Mouse (Mus musculus) brain, adult 2 months (tissue): ENCODE results near the gene Klf13.

Experiments used
- DNase-seq: peaks from one replicate; pipeline ENCODE4 v3.0.0; 2011; ENCODE audit warnings: low read depth, low spot score

Klf13 gene

GRCm38 (mm10) chr7:63888674-63889073 lies 50.0 kb downstream of the Klf13 start:
- DNase-seq = no peak

DNA sequence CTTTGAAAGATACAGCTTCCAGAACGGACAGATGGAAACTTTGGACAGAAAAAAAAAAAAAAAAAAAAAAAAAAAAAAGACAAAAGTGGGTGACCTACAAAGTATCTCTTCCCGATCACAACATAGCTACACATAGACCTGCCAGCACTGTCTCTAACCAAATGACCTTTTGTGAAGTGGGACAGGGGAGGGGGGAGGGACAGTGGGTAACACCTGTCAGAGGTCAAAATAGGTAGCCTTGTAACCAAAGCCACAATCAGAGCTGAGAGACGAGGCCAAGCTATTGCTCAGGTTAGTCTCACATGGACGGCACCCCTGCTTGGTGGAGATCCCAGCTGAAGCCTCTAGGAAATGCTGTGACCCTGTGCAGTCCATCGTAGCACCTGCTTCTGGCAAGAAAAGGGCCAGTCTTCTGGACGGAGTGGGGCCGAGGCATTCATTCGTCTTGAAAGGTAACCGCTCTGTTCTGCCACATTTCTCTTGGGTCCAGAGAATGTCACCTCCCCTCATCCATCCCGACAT lies 51.1 kb downstream of the Klf13 start:
- no peak for DNase-seq

DNA sequence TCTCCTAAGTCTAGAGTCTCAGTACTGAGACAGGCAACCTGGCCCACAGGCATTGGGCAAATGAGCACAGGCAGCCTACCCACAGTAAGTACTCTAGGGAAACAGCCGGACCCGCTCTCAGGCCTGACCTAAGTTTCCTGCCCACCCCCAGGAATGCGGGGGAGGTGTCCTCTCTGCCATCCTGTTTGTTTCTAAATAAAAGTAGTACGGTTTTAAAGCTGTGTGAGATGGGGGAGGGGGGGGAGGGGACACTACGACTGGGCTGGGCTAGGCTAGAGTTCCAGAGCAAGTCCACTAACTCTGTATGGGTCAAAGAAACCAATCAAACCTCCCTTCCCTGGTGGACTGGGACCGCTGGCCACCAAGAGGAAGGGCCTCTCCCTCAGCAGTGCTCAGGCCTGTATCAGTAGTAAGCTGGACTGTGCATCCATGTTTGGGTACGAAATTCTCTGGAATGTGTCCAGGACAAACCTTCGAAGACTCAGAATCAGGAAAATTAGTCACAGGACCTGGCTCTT lies 51.6 kb downstream of the Klf13 start:
- DNase-seq = no peak

DNA sequence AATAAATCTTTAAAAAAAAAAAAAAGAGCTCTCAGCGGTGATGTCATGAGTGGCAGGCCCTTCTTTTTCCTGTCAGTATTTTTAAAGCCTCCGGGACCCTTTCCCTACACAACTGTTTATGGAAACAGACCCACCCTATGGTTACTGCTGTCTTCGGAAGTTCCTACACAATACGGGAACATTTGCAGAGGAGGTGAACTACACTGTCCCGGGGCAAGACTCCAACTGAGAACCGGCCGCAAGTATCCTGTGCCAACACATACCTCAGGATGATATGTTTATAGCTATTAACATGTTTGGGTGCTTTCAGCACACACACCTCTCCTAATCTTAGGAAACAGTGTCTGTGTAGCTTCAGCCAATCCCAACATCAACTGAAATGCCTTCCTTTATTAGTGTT lies 53.7 kb downstream of the Klf13 start:
- no peak for DNase-seq

DNA sequence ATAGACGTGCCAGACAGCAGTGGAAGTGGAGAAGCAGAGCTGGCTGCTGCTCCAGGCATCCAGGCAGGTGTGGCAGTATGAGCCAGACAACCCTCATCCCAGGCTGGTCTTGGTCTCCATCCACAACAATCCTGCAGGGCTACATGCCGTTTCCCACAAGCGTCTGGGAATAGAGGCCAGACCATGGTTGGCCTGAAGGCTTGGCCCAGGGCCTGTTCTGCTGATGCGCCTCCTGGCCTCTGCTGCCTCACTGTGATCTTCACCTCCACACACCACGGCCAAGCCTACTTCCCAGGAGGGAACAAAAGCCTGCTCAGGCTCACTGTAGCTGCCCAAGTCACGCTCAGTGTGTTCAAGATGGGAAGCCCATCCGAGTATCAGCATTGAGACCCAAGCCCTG lies 56.0 kb downstream of the Klf13 start:
- DNase-seq = peak; percentile 77

DNA sequence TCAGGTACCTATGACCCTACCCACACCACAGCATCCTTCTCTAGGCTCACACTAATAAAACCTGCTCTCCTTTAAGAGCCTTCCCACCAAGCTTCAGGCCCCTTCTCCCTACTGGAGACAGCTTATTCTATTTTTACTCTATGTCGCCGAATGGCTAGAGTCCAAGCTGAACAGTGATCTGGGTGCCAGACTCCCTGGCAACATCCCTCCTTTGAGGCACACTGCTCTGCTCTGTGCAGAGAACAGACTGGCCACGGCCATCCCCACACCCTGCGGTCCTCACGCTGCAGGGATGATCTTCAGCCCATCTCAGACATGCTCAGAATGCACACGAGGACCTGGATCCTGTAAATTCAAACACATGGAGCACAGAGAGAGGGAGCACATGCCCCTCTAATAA lies 59.1 kb downstream of the Klf13 start:
- DNase-seq = peak; percentile 83

DNA sequence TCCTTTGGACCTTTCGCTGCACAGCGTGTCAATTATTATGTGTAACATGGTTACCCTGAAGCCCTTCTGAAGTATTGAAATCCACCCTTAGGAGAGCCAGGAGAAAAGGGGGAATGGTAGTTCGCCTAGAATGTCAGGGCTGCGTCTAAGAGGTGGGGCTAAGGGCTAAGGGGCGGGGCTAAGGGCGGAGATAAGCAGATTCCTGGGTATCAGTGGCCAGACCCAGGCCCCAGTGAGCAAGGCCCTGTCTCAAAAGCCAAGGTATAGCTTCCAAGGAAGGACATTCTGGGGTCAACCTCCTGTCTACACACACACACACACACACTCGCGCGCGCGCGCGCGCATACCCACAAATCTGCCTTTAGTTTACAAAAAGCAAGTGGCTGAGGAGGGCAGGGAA lies 61.1 kb downstream of the Klf13 start:
- DNase-seq = no peak

- no peak for DNase-seq
Measured at GRCm38 (mm10) chr7:63876640-63877039, 62.1 kb downstream of the Klf13 start.

DNA sequence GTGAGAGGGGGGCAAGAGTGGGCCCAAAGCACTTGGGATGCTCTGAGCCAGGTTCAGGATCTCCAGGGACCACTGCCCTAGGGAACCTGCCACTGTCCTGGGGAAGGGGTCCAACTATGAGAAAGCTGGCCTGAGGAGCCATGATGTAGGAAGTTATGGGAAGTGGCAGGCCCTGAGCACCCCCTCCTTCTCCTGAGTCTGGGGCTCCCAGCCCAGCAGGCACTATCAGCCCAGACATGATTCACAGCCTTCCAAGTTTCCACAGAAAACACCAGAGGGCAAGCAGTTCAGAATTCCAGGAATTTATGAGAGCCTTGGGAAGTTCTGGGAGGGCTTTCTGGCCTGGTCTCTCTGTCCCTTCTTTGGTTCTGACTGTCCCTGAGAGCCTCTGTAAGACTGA lies 63.0 kb downstream of the Klf13 start:
- DNase-seq = no peak

- DNase-seq = no peak
Measured at GRCm38 (mm10) chr7:63873880-63874279, 64.8 kb downstream of the Klf13 start.

DNA sequence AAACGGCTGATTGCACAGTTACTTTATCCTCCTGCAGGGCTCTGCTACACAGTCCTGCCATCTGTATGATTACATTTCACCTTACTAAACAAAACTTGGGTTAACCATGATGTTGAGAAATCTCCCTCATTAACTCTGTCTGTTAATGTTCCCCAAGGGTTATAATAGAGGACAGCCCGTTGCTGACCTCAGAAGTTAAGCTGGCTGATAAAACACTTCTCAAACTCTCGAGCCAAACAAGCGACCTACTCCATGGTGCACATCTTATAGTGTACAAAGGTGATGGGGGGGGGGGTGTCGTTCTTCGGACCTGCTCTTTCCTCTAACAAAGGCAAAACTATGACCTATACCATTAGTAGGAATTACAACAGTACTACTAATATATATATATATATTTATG lies 67.0 kb downstream of the Klf13 start:
- no peak for DNase-seq

GRCm38 (mm10) chr7:63868356-63868918 lies 70.3 kb downstream of the Klf13 start:
- DNase-seq = no peak

DNA sequence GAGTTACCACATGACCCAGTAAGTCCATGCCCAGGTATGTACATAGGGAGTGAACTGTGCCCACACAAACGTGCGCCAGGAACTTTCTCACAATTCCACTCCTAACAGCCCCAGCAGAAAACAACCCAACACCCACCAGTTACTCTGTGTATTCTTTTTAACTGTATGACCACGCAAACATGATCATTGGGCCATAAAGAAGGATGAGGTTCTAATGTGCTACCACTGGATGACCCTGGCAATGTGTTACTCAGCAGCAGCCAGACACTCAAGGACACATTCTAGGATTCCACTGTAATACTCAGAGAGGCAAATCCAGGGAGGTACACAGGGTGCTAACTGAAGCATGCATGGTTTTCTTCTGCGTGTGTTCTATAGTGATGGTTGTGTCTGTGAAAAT lies 72.8 kb downstream of the Klf13 start:
- DNase-seq = no peak

- DNase-seq = no peak
Measured at GRCm38 (mm10) chr7:63863046-63863445, 75.7 kb downstream of the Klf13 start.

DNA sequence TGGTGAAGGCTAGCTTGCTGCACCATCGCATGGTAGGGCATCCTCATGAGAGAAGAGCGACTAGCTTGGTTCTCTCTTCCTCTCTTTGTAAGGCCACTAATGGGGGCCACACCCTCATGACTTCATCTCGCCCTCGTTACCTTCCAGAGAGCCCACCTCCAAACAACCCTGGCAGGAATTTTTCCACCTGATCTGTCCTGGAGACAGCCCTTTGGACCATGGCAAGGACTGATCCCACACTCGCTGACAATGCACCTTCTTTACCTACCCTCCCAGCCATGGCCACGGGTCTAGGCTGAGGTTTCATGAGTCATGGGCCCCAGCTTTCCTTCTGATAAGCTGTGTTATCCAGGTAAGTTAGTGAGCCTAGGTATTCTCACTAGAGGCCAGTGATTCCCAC lies 77.6 kb downstream of the Klf13 start:
- DNase-seq = no peak

- peak; percentile 91 for DNase-seq
Measured at GRCm38 (mm10) chr7:63858571-63859152, 80.1 kb downstream of the Klf13 start.

DNA sequence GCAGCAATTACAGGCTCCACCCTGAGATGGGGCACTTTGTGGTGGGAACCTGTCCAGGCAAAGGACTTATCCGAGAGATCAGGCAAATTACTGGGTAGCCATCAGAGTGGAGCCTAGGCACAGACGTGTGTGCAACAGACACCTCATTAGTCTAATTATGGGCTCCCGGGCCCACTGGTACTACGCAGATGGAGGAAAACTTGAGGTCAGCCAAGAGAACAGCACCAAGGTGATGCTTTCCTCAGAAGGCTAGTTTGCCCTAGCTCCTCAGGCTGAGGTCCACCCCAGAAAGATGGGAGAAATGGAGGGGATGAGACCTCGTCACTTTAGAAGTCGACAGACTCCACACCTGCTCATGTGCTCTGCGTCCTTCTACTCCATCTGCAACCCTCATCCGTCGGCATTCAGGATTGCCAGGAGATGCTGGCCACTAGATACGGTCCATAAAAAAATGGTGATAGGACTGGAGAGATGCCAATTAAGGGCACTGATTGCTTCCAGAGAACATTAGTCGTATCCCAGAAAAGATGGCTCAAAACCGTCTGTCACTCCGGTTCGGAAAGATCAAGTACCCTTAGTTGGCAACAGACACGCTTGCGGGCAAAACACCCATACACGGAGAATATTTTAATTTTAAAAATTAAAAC lies 80.8 kb downstream of the Klf13 start:
- no peak for DNase-seq

GRCm38 (mm10) chr7:63855283-63855682 lies 83.4 kb downstream of the Klf13 start:
- DNase-seq = peak; percentile 76

DNA sequence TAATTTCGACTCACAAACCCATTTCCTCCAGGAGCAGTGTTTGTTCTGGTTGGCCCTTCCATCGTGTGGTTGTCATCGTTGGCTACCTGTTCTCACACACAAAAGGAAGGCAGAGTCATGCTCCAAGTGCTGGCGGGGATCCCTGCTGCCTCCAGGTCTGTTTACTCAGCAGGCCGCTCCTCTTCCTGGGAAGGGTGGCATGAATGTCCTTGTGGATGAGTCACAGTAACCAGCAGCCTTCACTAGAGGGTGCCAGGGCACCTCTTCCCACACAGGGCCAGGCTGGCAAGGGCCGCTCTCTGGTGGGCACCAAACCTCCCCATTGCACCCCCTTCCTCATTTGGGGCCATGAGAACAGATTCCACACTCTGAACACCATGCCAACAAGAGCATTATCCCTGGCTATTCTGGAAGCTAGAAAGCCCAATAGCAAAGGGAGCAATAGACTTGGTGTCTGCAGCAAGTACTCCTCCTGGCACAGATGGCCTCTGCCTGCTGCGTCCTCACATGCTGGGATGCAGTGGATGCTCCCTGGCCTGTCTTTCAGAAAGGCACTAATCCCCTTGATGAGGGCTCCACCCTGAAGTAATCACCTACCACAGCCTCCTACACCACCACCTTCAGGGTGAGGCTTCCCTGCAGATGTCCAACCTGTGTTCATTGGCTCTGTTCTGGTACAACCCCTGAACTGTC lies 86.7 kb downstream of the Klf13 start:
- peak; percentile 98 for DNase-seq
